Mouse (Mus musculus) kidney, adult 2 months (tissue): Measurements from ENCODE around the gene Abtb2. TPM values are rescaled to one million over a fixed set of nuclear protein-coding genes. Genes with fewer than 3 reads are reported as not detected.

Experiments
- DNase-seq: peaks from one replicate; pipeline ENCODE4 v3.0.0; 2021
- H3K27ac ChIP-seq: fragments of 200-500 bp; 2 replicates; pipeline ENCODE4 v1.5.1; 2012; ENCODE audit warnings: low read depth, low read length, control low read depth, inconsistent platforms; ENCODE audit not compliant: insufficient read depth
- H3K27me3 ChIP-seq: fragments of 200-500 bp; replicated peaks from 2 replicates; pipeline ENCODE4 v1.6.1; 2012; ENCODE audit warnings: mild to moderate bottlenecking, moderate library complexity, low read length, inconsistent platforms; ENCODE audit not compliant: control insufficient read depth, insufficient read depth
- H3K36me3 ChIP-seq: fragments of 200-500 bp; 2 replicates; pipeline ENCODE4 v1.6.1; 2012; ENCODE audit warnings: mild to moderate bottlenecking, moderate library complexity, low read length, inconsistent platforms; ENCODE audit not compliant: control insufficient read depth, insufficient read depth
- H3K4me1 ChIP-seq: fragments of 200-500 bp; 2 replicates; pipeline ENCODE4 v1.6.1; 2011; ENCODE audit warnings: low read length; ENCODE audit not compliant: control insufficient read depth, insufficient read depth
- H3K4me3 ChIP-seq: fragments of 200-500 bp; 2 replicates; pipeline ENCODE4 v1.5.1; 2011; ENCODE audit warnings: mild to moderate bottlenecking, low read depth, low read length, control low read depth; ENCODE audit not compliant: insufficient read depth
- CTCF ChIP-seq: fragments of 200-500 bp; conservative IDR thresholded peaks from 2 replicates; pipeline ENCODE4 v1.5.1; 2011; ENCODE audit warnings: low read depth, mild to moderate bottlenecking, control low read depth, low read length, moderate library complexity, mixed read lengths; ENCODE audit not compliant: insufficient read depth, insufficient read length
- POLR2A ChIP-seq: fragments of 200-500 bp; IDR thresholded peaks from one replicate; pipeline ENCODE4 v1.6.1; 2011; ENCODE audit warnings: low read depth, low read length, control low read depth
- WGBS: fragments of 180-500 bp; shearing (Covaris S2); methylation state at CpG from one replicate; pipeline ENCODE4 v1.1.7; 2018; 5-methylcytosine and 5-hydroxymethylcytosine counted together
- polyA plus RNA-seq: library from polyadenylated mRNA; depleted of rRNA; stranded (reverse); fragments of >200 nt; gene quantifications from 2 replicates; pipeline ENCODE4 v1.2.3, GENCODE M21; 2012

The Abtb2 gene
- polyA plus RNA-seq, 1 experiment = 11.6 TPM

DNA sequence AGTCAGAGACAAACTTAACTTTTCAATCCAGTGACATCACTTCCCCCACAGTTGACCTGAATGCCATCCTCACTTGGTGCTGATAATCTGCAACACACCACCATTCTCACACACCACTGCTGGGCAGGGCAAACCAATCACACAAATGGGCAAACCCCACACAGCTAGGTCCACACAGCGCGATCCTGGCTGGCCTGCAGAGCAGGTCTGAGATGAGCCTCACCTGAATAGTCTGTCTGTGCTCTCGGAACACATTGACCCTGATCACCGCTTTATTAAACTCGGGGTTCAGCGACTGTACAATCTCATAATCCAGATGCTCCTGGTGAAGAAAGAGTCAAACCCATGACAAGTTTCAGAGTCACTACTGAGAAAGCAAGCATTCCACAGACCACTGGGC lies 176.7 kb downstream of the Abtb2 start:
- WGBS = 97% methylated on average over 6 of the region's 6 CpGs
- Histone ChIP-seq H3K27me3 (no peaks in the 10 kb centered on the region), H3K27ac (no peak overlapping the region), H3K4me3 (no peak overlapping the region), H3K4me1 (no peaks in the 10 kb centered on the region), H3K36me3 (no peaks in the 10 kb centered on the region)
- no peak for TF ChIP-seq POLR2A
- TF ChIP-seq CTCF = no peak
- no peak for DNase-seq

DNA sequence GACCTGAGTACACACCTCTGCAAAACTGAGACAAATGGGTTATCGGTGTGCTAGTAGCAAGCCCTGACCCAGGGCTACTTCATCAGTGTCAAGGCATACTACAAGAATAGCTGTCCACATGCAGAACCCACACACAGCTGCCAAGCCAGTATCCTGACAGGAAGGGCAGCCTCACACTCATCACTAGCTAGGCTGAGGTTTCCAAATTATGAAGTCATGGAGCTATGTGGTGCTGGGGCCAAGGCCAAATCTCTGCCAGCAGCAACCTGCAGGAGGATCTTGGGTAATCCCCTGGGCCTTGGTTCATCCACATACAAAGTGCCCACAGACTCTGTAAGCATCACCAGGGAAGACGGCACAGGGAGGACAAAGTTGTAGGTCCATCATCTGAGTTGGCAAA lies 177.4 kb downstream of the Abtb2 start:
- H3K4me1 ChIP-seq = no peaks in the 10 kb centered on the region
- no peak overlapping the region for H3K4me3 ChIP-seq
- no peak overlapping the region for H3K27ac ChIP-seq
- no peak for TF ChIP-seq POLR2A
- no peak for TF ChIP-seq CTCF
- DNase-seq = peak; percentile 43
- H3K36me3 ChIP-seq = no peaks in the 10 kb centered on the region
- 91% methylated on average over 2 of the region's 2 CpGs for WGBS
- no peaks in the 10 kb centered on the region for H3K27me3 ChIP-seq

- Histone ChIP-seq H3K27me3 (no peaks in the 10 kb centered on the region), H3K36me3 (no peaks in the 10 kb centered on the region), H3K27ac (no peak overlapping the region), H3K4me1 (no peaks in the 10 kb centered on the region), H3K4me3 (no peak overlapping the region)
- TF ChIP-seq CTCF = peak; percentile 87
- no peak for TF ChIP-seq POLR2A
- peak; percentile 59 for DNase-seq
- WGBS = 80% methylated on average over 7 of the region's 7 CpGs
Observed at GRCm38 (mm10) chr2:103743988-103744387, 177.9 kb downstream of the Abtb2 start.

GRCm38 (mm10) chr2:103745481-103745880 lies 179.4 kb downstream of the Abtb2 start:
- 87% methylated on average over 5 of the region's 5 CpGs for WGBS
- no peaks in the 10 kb centered on the region; the same call in 1 of the 2 replicates for H3K36me3 ChIP-seq
- H3K27ac ChIP-seq = no peak overlapping the region
- H3K4me1 ChIP-seq = no peaks in the 10 kb centered on the region
- peak; percentile 12 for DNase-seq
- TF ChIP-seq CTCF (no peak), POLR2A (no peak)
- no peak overlapping the region for H3K4me3 ChIP-seq
- H3K27me3 ChIP-seq = no peaks in the 10 kb centered on the region

DNA sequence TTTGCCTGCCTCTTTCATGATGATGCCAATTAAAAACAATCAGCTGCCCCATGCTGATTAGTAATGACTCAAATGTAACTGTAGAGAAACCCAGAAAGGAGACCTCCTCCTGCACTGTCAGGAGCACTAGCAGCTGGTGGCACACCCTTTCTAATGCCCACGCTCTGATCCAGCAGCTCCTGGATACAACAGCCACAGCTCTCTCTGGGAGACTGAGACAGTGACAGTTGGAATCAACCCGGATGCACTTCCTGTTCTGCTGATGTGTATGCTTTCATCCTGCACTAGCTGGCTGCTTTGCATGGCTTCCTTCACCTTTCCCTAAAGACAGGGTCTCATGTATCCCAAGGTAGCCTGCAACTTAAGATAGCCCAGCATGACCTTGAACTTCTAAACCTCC lies 180.0 kb downstream of the Abtb2 start:
- no peaks in the 10 kb centered on the region; the same call in 1 of the 2 replicates for H3K36me3 ChIP-seq
- H3K27ac ChIP-seq = no peak overlapping the region
- no peak overlapping the region for H3K4me3 ChIP-seq
- TF ChIP-seq POLR2A (no peak), CTCF (no peak)
- DNase-seq = no peak
- no peaks in the 10 kb centered on the region for H3K4me1 ChIP-seq
- WGBS = 71% methylated on average over 2 of the region's 2 CpGs
- H3K27me3 ChIP-seq = no peaks in the 10 kb centered on the region

GRCm38 (mm10) chr2:103746761-103747160 lies 180.7 kb downstream of the Abtb2 start:
- WGBS = 88% methylated on average over 2 of the region's 2 CpGs
- Histone ChIP-seq H3K4me3 (no peak overlapping the region), H3K36me3 (no peaks in the 10 kb centered on the region; the same call in 1 of the 2 replicates), H3K27ac (no peak overlapping the region), H3K27me3 (no peaks in the 10 kb centered on the region), H3K4me1 (no peaks in the 10 kb centered on the region)
- no peak for TF ChIP-seq CTCF
- TF ChIP-seq POLR2A = no peak
- DNase-seq = no peak

GRCm38 (mm10) chr2:103747891-103748290 lies 181.8 kb downstream of the Abtb2 start:
- 78% methylated on average over 9 of the region's 9 CpGs for WGBS
- no peak for TF ChIP-seq CTCF
- no peak for TF ChIP-seq POLR2A
- no peaks in the 10 kb centered on the region for H3K27me3 ChIP-seq
- no peak overlapping the region for H3K4me3 ChIP-seq
- no peaks in the 10 kb centered on the region for H3K4me1 ChIP-seq
- H3K36me3 ChIP-seq = no peaks in the 10 kb centered on the region; the same call in 1 of the 2 replicates
- DNase-seq = no peak
- H3K27ac ChIP-seq = no peak overlapping the region
